Mouse (Mus musculus): ENCODE measurements at regions not wholly inside any gene's neighbourhood (a gene's known extent, or its start where the extent isn't known, plus 50 kb on each side); places are given as distances from the start of the nearest gene placed in this dataset.

DNA sequence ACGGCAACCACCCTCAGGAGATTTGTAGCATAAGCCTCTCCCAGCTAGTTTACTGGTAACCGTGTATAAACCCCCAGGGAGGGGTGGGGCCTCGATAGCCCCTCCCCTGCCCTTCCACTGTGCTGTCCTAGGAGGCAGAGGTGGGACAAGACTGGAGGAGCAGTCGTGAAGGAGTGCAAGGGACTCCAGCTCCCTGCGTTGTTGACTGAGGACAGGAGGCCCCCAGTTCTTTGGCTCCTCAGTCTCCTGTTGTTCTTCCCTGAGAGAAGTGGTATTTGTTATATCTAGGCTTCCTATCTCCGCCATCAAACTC lies 58.5 kb upstream of the Zfp217 start:
- TF ChIP-seq HCFC1 (IDR thresholded peaks at IDR 0.05; ENCODE audit: low read depth, low read length), result no peak; the same call in 1 of the 2 replicates
- TF ChIP-seq MAFK (IDR thresholded peaks at IDR 0.05; ENCODE audit: borderline replicate concordance, low read depth, low read length), result no peak
- TF ChIP-seq CTCF (IDR thresholded peaks at IDR 0.05 in 2 of 3, conservative IDR thresholded peaks at IDR 0.05 in 1 of 3; ENCODE audit: control insufficient read depth in 1 of 3, insufficient read depth in 1 of 3, low read depth in 2 of 3, low read length in 3 of 3, poor library complexity in 1 of 3, severe bottlenecking in 1 of 3), result no peak
- TF ChIP-seq POLR2AphosphoS5 (IDR thresholded peaks at IDR 0.05; ENCODE audit: borderline replicate concordance, low read depth, low read length), result no peak

Data from MEL (cell line).